Mouse (Mus musculus): ENCODE results near the gene Rassf8. TPM values are rescaled to one million over a fixed set of nuclear protein-coding genes. Genes with fewer than 3 reads are reported as not detected.

Gene Rassf8
- polyA plus RNA-seq, 1 experiment from 2014 or later, result 8.7 TPM

DNA sequence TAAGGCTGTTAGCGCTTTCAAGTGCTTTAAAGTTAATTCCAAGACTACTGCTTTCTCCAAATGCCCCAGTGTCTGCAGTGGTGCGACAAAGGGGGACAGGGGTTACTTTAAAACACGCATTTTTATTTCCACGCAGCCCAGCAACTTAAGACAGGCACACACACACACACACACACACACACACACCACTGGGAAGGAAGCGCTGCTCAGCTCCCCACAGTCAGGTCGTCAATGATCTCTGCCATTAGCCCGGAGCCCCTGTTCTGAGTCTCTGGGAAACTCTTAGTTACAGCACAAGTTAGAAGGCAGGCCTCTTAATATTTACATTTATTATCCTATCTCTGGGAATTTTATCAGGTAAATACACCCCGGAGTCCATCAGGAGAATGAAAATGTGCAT lies 117.6 kb downstream of the Rassf8 start:
- peak overlapping the region; percentile 100 for H3K4me2 ChIP-seq (replicated peaks)
- peak overlapping the region; percentile 60 for H3K4me3 ChIP-seq (replicated peaks)
- peaks cover 59% of the 10 kb centered on the region for H3K27me3 ChIP-seq
- WGBS, result 2% methylated on average over 8 of the region's 8 CpGs
- no peak overlapping the region for H3K27ac ChIP-seq (replicated peaks)
- H3K4me1 ChIP-seq, result peaks cover 35% of the 10 kb centered on the region
- no peak overlapping the region for H3K9ac ChIP-seq
- no peak for ATAC-seq (ENCODE audit: insufficient number of reproducible peaks, low FRiP score, low TSS enrichment, low read depth)
- no peaks in the 10 kb centered on the region for H3K9me3 ChIP-seq (replicated peaks)
- H3K36me3 ChIP-seq, result no peaks in the 10 kb centered on the region

DNA sequence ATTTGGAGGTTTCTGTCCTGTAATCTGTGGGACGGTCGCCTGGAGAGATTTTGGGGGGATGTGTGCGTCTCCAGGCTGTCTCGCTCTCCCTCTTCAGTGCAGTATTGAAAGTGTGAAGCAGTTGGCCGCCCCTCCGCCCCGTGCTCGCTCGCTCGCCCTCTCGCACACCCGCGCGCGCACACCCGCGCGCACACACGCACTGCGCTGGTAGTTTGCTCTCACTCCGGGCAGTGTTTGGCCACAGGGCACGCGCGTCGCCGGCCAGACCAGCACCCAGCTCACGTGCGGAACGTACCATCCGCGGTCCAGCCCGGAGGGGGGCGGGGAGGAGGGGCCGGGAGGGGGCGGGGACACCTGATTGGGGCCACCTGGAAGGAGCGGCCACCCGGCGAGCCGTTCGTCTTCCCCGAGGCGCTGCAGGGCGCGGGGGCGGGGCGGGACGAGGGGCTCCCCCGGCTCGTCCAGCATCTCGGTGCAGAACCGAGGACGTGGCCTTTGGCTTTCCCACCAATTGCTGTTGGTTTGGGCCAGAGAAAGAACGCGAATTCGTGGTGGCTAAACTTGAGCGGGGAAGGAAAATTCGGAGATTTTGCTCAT lies 118.8 kb downstream of the Rassf8 start, which contains the start of gene Bhlhe41:
Gene Bhlhe41 (minus strand): TSS at position 270 of the 597 bp plus-strand sequence.
- ATAC-seq (ENCODE audit: insufficient number of reproducible peaks, low FRiP score, low TSS enrichment, low read depth), result peak; percentile 22; the same call in 1 of the 2 replicates
- WGBS, result 1% methylated on average over 56 of the region's 57 CpGs
- no peaks in the 10 kb centered on the region for H3K9me3 ChIP-seq (replicated peaks)
- no peaks in the 10 kb centered on the region for H3K36me3 ChIP-seq
- H3K4me3 ChIP-seq (replicated peaks), result peak within 1 kb of the TSS; percentile 60
- H3K9ac ChIP-seq, result peak within 1 kb of the TSS; percentile 29
- peaks cover 59% of the 10 kb centered on the region for H3K27me3 ChIP-seq
- H3K4me2 ChIP-seq (replicated peaks), result peak within 1 kb of the TSS; percentile 100
- H3K4me1 ChIP-seq, result peaks cover 35% of the 10 kb centered on the region
- peak within 1 kb of the TSS; percentile 51; the same call in 1 of the 2 replicates for H3K27ac ChIP-seq (replicated peaks)

DNA sequence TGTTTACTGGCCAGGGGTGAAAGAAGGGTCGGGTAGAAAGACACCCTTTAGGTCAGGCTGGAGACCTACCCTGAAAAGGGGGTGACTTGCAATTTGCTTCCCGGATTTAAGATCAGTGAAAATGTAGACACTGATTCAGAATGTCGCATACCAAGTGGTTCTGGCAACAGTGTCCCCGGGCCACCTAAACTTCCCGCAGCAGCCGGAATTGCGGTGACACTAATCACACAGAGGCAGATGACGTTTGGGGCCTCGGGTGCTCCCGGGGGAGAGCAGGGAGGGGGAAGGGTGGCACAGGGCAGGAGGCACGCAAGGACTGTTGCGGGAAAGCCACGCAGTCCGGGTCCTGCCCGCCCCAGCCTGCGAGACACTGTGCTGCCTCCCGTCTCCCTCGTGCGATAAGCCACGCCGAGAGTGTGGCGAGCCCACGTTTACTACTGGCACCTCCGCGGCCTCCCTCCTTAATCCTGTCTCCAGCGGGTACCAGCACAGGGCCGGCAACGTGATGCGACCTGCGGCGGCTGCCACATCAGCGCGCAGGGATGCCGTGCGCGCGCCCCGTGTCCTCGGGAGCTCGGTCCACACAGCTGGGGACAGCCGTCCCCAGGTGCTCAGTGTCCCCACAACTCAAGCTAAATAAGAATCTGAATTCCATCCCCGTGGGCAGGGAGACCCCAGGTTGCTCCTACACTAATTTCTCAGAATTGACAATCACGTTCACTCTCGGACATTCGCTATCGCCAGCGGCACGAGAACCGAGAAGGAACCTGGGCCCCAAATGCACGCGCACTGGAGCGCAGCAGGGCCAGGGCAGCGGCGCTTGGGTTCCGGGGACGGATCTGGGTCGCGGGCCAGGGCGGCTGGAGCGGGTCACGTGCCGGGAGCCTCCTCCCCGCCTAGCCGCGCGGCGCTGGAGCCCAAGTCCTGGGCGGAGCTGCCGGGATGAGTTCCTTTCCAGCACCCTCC lies 119.6 kb downstream of the Rassf8 start:
- Histone ChIP-seq H3K4me1 (peaks cover 35% of the 10 kb centered on the region), H3K4me2 (replicated peaks) (peak overlapping the region; percentile 100), H3K27me3 (peaks cover 59% of the 10 kb centered on the region), H3K9ac (peak overlapping the region; percentile 29), H3K36me3 (no peaks in the 10 kb centered on the region), H3K9me3 (replicated peaks) (no peaks in the 10 kb centered on the region), H3K4me3 (replicated peaks) (peak overlapping the region; percentile 60), H3K27ac (replicated peaks) (peak overlapping the region; percentile 51; the same call in 1 of the 2 replicates)
- WGBS, result under 1% methylated on average over 69 of the region's 69 CpGs
- peak; percentile 83 for ATAC-seq (ENCODE audit: insufficient number of reproducible peaks, low FRiP score, low TSS enrichment, low read depth)

DNA sequence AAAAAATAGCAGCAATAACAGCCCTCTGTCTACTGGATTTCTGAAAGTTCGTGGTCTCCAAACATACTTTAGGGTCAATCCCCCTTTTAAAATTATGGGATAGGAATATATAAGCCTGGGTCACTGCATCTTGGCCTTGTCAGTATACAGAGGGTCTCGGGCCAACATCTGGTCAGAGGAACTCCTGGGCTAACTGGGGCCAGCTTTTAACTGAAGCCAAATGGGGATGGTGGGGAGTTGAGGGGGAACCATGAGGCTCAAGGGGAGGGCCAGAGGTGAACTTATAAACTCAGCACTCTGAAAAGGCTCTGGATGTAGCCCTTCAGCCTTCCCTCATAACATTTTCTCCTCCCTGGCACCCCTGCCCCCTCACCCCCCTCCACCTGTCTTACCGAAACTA lies 120.6 kb downstream of the Rassf8 start:
- Histone ChIP-seq H3K9ac (no peak overlapping the region), H3K4me1 (peaks cover 35% of the 10 kb centered on the region), H3K4me3 (replicated peaks) (peak overlapping the region; percentile 60; the same call in 1 of the 2 replicates), H3K27me3 (peaks cover 58% of the 10 kb centered on the region), H3K4me2 (replicated peaks) (peak overlapping the region; percentile 100; the same call in 1 of the 2 replicates), H3K9me3 (replicated peaks) (no peaks in the 10 kb centered on the region), H3K27ac (replicated peaks) (no peak overlapping the region), H3K36me3 (no peaks in the 10 kb centered on the region)
- no peak for ATAC-seq (ENCODE audit: insufficient number of reproducible peaks, low FRiP score, low TSS enrichment, low read depth)
- WGBS, result 55% methylated on average over 3 of the region's 3 CpGs

Other genes starting within 250 kb of the Rassf8 start
- 0.91 and 1.2 TPM in 2 replicates for gene Lmntd1, start 132.4 kb upstream of the Rassf8 start, polyA plus RNA-seq (2015; fragmentation: Nextera tagmentation; extraction: Ambion mirVana)
- not detected in 2 replicates for gene Tuba3b, start 131.0 kb upstream of the Rassf8 start, polyA plus RNA-seq (2015; fragmentation: Nextera tagmentation; extraction: Ambion mirVana)
- gene Bhlhe41, start 118.8 kb downstream of the Rassf8 start, polyA plus RNA-seq (2015; fragmentation: Nextera tagmentation; extraction: Ambion mirVana), result 3.2 and 4.2 TPM in 2 replicates
- gene Sspn, start 184.9 kb downstream of the Rassf8 start, polyA plus RNA-seq (2015; fragmentation: Nextera tagmentation; extraction: Ambion mirVana), result 15.8 and 18.5 TPM in 2 replicates